Mouse (Mus musculus) adrenal gland, adult 18-20 months (tissue): ENCODE results near the gene Gm17542. TPM values are rescaled to one million over a fixed set of nuclear protein-coding genes. Genes with fewer than 3 reads are reported as not detected.
"Not testable (repeated sequence)": the region's sequence is repeated elsewhere in the genome, so short reads cannot be mapped to it uniquely, and the experiment has no call there.

Source experiments
- DNase-seq, 2 experiments: peaks; one replicate each; pipeline ENCODE4 v3.0.0; 2021 to 2022; ENCODE audit warnings: low spot score in 2 of 2
- long read RNA-seq, 2 experiments: library from polyadenylated mRNA; stranded (forward); transcript quantifications; one replicate each; pipeline ENCODE4 v2.0.0; 2021
- total RNA-seq, 2 experiments: library from RNA; stranded (reverse); gene quantifications; 1 replicate in 1 of 2; 2 replicates in 1 of 2; pipeline ENCODE4 v1.2.3; 2021

The Gm17542 gene
- not detected for total RNA-seq
- long read RNA-seq, experiment 1 = 0 reads
- long read RNA-seq, experiment 2 = 0 reads

GRCm38 (mm10) chr10:58718110-58718509 is at the start of gene Gm17542:
Gene Gm17542, minus strand, starts transcription at chr10:58718210.
- DNase-seq = not testable (repeated sequence)

- no peak for DNase-seq
These were observed 21.8 kb upstream of the Gm17542 start for GRCm38 (mm10) chr10:58739779-58740178.

GRCm38 (mm10) chr10:58738152-58738551 is 20.1 kb upstream of the Gm17542 start:
- no peak for DNase-seq

DNA sequence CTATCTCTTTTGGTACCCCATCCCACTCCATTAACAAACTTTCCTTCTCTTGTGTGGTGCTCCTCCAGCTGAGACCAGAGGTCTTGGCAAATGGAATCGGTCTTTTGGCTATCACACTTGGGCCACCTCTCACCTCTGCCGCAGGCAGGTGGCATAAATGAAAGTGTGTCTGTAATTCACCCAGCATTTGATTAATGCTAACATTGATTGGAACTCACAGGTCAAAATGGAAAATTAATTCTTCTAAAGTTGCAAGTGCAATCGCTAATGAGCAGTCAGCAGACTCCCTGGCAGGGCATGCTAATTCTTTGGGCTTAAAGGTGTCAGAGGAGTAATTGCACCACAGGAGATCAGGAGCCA is 3.2 kb downstream of the Gm17542 start:
- no peak for DNase-seq

DNA sequence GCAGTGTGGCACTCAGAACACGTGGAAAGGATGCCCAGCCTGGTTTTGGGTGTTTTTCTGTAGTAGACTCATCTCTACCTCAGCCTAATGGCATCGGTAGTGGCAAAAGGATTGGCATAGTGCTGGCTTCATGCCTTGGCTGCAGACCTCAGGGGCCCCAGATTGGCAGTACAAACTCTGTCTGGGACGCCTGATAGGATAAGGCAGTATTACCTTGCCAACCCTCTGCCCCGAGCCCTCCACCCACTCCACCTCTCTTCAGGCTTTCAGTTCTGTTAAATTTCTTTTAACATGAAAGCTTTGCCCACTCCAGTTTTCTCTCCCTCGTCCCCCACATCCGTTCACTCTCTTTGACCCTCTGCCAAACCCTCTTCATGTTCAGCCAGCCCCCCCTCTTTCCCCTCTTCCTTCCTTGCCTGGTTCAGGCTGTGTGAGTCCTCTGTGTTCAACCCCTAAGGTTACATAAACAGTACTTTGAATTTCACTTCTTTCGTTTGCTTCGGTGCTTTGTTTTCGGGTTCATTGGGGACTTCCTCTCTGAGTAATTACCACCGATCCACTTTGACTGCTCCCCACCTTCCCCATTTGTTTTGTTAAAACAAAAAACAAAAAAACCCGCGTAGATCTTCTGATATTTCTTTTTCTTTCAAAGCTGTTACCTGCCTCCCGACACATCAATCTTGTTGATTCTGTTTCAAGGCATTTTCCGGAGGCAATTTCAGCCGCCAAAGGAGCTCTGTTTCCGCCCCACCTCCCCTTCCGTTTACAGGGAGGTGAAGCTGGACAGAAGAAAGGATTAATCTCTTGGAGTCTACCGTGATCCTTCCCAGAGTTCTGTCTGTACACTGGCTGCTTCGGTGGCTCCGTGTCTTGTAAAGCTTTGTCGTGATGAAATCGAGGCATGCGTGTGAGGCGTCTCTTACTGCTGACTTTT is 3.9 kb downstream of the Gm17542 start:
- no peak for DNase-seq

DNA sequence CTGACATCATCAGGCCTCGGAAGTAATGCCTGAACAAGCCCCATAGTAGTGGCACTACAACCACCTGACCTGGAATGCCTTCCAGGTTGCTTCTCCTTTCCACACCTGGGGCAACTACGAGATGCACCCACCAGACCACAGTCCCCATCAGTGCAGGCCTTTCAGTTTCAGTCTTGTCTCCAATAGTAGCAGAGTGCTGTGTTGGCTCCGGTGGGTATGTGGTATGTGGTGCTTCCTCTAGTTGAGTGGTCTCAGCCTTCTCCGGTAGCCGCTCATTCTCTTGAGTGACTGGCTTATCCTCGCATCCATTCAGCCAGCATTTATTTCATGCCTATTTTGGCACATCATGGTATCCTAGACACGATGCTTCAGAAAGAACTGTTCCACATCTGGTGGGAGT is 4.8 kb downstream of the Gm17542 start:
- DNase-seq = no peak

DNA sequence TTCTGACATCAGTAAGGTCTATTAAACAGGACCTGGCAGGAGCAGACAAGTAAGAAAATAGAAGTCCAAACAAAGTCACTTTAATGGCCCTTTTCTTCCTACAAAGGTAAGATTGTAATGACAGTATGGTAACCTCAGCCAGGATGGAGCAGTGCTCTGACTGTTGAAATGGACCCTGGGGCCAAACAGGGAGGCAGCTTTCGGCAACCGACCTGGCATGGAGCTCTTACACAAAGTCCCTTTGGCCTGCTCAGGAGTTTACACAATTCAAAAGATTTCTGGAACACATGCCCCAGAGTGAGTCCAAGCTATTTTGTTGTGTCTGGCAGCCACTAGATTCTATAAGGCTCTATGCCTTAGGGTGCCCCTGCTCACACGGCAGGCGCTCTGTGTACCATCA is 9.0 kb downstream of the Gm17542 start:
- DNase-seq = no peak

- DNase-seq = no peak
These were observed 17.4 kb downstream of the Gm17542 start for GRCm38 (mm10) chr10:58700578-58700977.

DNA sequence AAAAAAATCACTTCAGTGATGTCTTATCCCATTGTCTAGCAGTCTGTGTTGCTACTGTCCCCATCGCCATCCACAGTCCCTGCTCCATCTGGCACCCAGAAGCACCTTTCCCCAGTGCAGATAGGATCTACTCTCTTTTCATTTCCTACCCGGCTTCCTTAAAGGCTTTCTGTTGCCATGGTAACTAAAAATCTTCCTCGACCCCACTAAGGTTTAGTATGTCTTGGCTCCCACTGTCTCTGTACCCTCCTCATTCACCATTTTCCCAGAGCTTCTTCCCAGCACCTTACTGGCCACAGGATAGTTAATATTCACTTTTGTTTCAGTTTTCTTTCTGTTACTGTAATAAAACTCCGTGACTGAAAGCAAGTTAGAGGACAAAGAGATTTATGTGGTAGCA is 17.9 kb downstream of the Gm17542 start:
- no peak for DNase-seq

DNA sequence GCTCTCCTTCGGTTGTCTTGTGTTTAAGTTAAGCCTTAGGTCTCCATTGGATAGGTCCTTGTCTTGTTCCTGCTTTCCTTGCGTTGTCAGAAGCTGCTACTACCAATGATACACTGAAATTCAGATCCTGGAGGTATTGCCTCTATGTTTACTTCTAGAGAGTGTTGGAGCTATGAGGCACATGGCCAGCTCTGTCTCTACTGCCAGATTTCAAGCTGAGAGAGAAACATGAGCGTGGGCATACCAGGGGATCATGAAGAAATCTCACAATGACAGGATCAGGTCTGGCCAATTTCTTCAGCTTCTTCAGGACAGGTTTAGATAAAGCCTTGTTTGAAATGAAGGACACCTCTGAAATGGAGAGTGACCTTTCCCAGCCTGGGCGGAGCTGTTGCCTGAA is 19.1 kb downstream of the Gm17542 start:
- DNase-seq = no peak

DNA sequence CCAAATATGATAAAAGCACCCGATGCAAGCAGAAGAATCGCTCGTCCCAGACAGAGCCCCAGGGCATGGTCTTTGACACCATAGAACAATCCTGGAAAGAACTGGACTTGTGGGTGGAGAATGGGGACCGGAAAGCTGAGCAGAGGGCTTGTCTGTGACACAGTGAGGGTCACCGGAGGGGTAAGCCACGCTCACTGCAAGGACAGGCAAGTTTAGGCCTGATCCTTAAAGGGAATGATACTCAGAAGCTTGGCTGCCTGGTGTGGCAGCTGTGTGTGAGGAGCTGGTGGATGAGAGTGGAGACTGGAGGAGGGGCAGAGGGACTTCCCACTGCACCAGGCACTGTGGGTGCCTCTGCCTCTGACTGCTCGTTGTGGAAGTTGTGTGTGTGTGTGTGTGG is 27.0 kb downstream of the Gm17542 start:
- DNase-seq = no peak

- DNase-seq = no peak
These were observed 38.7 kb downstream of the Gm17542 start for GRCm38 (mm10) chr10:58679298-58679697.

DNA sequence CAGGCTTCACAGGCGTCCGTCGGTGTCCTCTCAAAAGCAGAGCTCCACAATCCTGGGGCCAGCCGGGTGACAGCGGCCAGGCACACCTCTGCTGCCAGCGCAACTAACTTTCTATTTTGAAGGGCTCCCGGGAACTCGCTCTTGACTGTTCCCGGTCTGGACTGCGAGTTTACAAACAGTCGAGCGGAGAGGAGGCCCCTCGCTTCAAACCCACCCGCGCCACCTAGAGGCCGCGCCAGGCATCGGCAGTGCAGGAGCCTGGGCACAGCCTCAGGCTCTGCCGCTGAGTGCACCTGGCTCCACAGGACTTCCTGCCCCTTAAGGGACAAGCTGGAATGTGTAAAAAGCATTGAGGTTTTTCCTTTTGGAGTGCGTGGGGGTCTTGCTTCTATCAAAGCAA is 42.5 kb downstream of the Gm17542 start, which contains the start of gene Edar:
TSS of gene Edar (minus strand) at position 122 of the 400 bp plus-strand sequence.
- DNase-seq = peak; percentile 74 to 79

GRCm38 (mm10) chr10:58673278-58674061 is 44.5 kb downstream of the Gm17542 start:
- peak; percentile 64 to 75 for DNase-seq

- no peak for DNase-seq
These were observed 45.3 kb downstream of the Gm17542 start for GRCm38 (mm10) chr10:58672557-58673277.

DNA sequence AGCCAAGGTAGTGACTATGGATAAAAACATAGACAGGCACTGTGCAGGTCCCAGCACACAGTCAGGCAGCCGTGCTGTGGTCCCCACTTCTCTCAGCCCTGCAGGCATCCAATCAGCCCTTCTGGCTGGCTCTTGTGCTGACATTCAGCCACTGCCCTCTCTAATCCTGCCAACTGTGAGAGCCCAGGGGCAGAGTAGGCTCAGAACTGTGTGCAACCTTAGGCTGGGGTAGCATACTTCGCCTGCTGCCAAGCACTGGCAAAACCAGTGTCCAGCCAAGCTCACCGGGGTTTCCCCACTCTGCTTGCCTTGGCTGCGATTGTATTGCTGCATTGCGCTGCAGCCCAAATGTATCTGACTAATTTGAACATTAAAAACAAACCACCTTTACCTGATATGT is 54.1 kb downstream of the Gm17542 start:
- DNase-seq = no peak

Other genes starting within 250 kb of the Gm17542 start
- 1 to 10 TPM; 2.2 to 3.7 TPM for gene Ccdc138, start 220.3 kb downstream of the Gm17542 start, total RNA-seq
- under 1 TPM; 0.10 to 0.22 TPM for gene Edar, start 42.6 kb downstream of the Gm17542 start, total RNA-seq
- under 1 TPM; 0.80 to 0.99 TPM for gene Sh3rf3, start 95.1 kb upstream of the Gm17542 start, total RNA-seq